Mouse (Mus musculus) testis, adult 10 weeks (tissue): Measurements from ENCODE around the gene Zfp511. TPM values are rescaled to one million over a fixed set of nuclear protein-coding genes. Genes with fewer than 3 reads are reported as not detected.

Experiments
- polyA plus RNA-seq: library from polyadenylated mRNA; stranded (reverse); fragments of 350-450 nt; fragmentation: Illumina TruSeq; extraction: RNeasy Lipid Tissue Mini Kit (QIAGEN cat#74804); gene quantifications from one replicate; pipeline ENCODE4 v1.2.3, GENCODE M21; 2014; ENCODE audit warnings: low read depth, low replicate concordance

Zfp511 gene
- polyA plus RNA-seq, result 23.5 TPM

GRCm38 (mm10) chr7:140036281-140037170 lies at the start of gene Zfp511, which contains the start of gene Tubgcp2:
TSS of gene Zfp511 (plus strand) at chr7:140036391.
TSS of gene Tubgcp2 (minus strand) at chr7:140036669.

GRCm38 (mm10) chr7:139992406-139992805 lies 43.8 kb upstream of the Zfp511 start, which contains the start of gene Adam8:
TSS of gene Adam8 (minus strand) at chr7:139992562.

GRCm38 (mm10) chr7:140048361-140049114 lies 12.3 kb downstream of the Zfp511 start, which contains the start of gene Msx3:
TSS of gene Msx3 (minus strand) at chr7:140049089.

GRCm38 (mm10) chr7:140082242-140082678 lies 46.1 kb downstream of the Zfp511 start, which contains the start of gene Caly:
TSS of gene Caly (minus strand) at chr7:140082548.

Other genes starting within 250 kb of the Zfp511 start
- not detected for gene Adgra1, start 202.2 kb upstream of the Zfp511 start, polyA plus RNA-seq
- 1.8 TPM for gene Kndc1, start 141.7 kb upstream of the Zfp511 start, polyA plus RNA-seq
- not detected for gene Utf1, start 92.6 kb upstream of the Zfp511 start, polyA plus RNA-seq
- 12.0 TPM for gene 6430531B16Rik, start 57.6 kb upstream of the Zfp511 start, polyA plus RNA-seq
- gene Adam8, start 43.8 kb upstream of the Zfp511 start, polyA plus RNA-seq, result 0.56 TPM
- gene Tubgcp2, start 278 bp downstream of the Zfp511 start, polyA plus RNA-seq, result 55.8 TPM
- not detected for gene Msx3, start 12.7 kb downstream of the Zfp511 start, polyA plus RNA-seq
- not detected for gene Caly, start 46.2 kb downstream of the Zfp511 start, polyA plus RNA-seq
- gene Prap1, start 57.0 kb downstream of the Zfp511 start, polyA plus RNA-seq, result not detected
- 0.53 TPM for gene Fuom, start 66.0 kb downstream of the Zfp511 start, polyA plus RNA-seq
- gene Paox, start 79.4 kb downstream of the Zfp511 start, polyA plus RNA-seq, result 1.2 TPM
- gene Echs1, start 80.1 kb downstream of the Zfp511 start, polyA plus RNA-seq, result 14.5 TPM
- 3.1 TPM for gene Mtg1, start 101.2 kb downstream of the Zfp511 start, polyA plus RNA-seq
- 0.15 TPM for gene Sprn, start 118.5 kb downstream of the Zfp511 start, polyA plus RNA-seq
- not detected for gene Olfr522, start 128.4 kb downstream of the Zfp511 start, polyA plus RNA-seq
- not detected for gene Olfr523, start 136.8 kb downstream of the Zfp511 start, polyA plus RNA-seq
- gene Olfr524, start 169.6 kb downstream of the Zfp511 start, polyA plus RNA-seq, result not detected
- gene Cd163l1, start 181.9 kb downstream of the Zfp511 start, polyA plus RNA-seq, result not detected
- not detected for gene 5830411N06Rik, start 210.9 kb downstream of the Zfp511 start, polyA plus RNA-seq